Mouse (Mus musculus) regulatory T cell (primary cell): ENCODE measurements around the gene Stap2.

Experiments
- in situ Hi-C: fragments of 300-600 bp; cut with MboI, MseI; formaldehyde crosslinking; loops from one replicate; pipeline ENCODE4 v1.15.1; 2025; ENCODE audit warnings: high pct_unique_total_duplicates

Gene Stap2

DNA sequence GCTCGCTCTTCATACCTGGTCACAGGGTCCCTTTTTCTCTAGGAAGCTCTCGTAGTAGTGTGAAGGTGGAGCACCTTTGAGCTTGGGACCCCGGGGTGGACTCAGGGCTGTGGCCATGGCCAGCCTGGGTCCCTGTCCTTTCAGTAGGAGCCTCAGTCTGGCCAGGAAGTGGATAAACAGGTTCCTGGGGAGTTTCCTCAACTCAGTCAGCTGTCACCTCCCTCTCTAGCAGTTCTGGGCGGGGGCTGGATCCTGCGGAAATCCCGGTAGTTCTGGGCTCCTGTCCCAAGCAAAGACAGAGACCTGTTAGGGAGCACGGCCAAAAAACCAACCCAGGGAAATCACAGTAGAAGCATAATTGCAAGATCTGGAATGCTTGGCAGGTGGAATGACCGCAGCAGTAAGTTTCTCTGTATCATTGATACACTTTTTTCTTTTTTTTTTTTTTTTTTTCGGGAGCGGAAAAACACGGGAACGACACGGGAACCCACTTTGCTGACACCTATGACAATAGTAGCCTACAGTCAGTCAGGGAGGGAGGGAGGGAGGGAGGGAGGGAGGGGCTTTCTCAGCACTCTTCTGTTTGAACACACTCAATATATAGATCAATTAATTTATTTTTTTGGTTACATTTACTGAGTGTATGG, at the start of gene Stap2, which contains the start of gene Mpnd:
Stap2 (minus strand) TSS at position 170 of the 647 bp plus-strand sequence.
Mpnd (plus strand) TSS at position 297 of the 647 bp plus-strand sequence.
- in situ Hi-C loops: loop anchor here (5.0 kb wide), 2 partner anchors 1387 to 1863 kb away; no protein-coding TSS in a partner anchor

- in situ Hi-C loops: no loop called here
Measured at GRCm38 (mm10) chr17:56054938-56055337, 49.6 kb upstream of the Stap2 start.

- in situ Hi-C loops: no loop called here
Measured at GRCm38 (mm10) chr17:56051369-56051768, 46.0 kb upstream of the Stap2 start.

GRCm38 (mm10) chr17:56040857-56041163, 35.4 kb upstream of the Stap2 start:
- in situ Hi-C loops: loop anchor here (10.0 to 25.0 kb wide), 2 partner anchors 544 to 1246 kb away; partner anchors contain the start of genes Safb, Safb2 and Vav1

DNA sequence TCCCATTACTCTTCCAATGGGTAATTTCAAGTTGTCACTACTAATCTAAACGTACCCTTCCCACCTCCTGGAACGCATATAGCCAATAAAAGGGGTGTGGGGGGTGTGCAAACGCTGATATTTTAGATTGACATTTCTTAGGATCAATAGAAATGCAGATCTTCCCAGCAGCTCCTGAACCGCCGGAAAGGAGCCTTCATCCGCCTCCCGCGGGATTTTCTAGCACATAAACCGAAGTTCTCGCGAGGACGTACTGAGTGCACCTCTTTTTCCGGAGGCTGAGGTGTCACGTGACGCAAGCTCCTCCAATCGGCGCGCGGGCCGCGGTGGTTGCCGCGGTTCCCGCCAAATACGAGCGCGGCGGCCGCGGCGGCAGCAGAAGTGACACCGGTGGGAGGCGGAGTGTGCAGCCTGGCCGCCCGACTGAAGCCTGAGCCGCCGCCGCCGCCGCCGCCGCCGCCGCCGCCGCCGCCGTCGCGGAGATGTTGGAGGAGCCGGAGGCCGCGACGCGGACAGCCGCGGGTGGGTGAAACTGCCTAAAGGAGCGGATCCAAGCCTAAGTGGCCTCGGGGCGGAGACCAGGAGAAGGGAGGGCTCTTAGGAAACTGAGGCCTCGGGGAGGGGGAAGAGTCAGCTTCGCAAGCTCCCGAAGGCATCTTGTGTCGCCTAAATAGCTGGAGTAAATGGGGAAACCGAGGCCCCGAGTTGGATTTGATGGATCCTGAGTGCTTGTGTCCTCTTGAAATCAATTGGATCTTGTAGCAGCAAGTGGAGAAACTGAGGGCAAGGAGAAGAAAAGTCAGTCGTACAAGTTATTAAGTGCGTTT, 34.9 kb upstream of the Stap2 start, which contains the start of gene Chaf1a:
Chaf1a (plus strand) TSS at position 410 of the 827 bp plus-strand sequence.
- in situ Hi-C loops: loop anchor here (10.0 to 25.0 kb wide), 2 partner anchors 545 to 1247 kb away; partner anchors contain the start of genes Safb, Safb2 and Vav1

DNA sequence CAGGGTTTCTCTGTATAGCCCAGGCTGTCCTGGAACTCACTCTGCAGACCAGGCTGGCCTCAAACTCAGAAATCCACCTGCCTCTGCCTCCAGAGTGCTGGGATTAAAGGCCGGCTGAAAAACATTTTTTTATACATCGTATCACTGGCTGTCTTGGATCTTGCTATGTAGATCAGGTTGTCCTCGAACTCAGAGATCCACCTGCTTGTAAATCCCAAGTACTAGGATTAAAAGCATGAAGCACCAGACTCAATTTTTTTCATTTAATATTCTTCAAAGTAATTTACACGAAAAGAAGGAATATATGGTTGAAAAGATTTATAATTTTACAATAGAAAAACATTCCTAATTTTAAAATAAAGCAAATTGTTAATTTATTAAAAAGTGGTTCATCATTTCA, 34.0 kb upstream of the Stap2 start:
- in situ Hi-C loops: loop anchor here (25.0 kb wide), 1 partner anchor 1248 kb away; the partner anchor contains the start of gene Vav1

GRCm38 (mm10) chr17:56038583-56039261, 33.3 kb upstream of the Stap2 start:
- in situ Hi-C loops: loop anchor here (25.0 kb wide), 1 partner anchor 1249 kb away; the partner anchor contains the start of gene Vav1

- in situ Hi-C loops: loop anchor here (25.0 kb wide), 1 partner anchor 1250 kb away; the partner anchor contains the start of gene Vav1
Measured at GRCm38 (mm10) chr17:56036901-56037287, 31.5 kb upstream of the Stap2 start.

GRCm38 (mm10) chr17:56036176-56036900, 31.0 kb upstream of the Stap2 start, which contains the start of gene Sh3gl1:
TSS of gene Sh3gl1 (minus strand) at chr17:56036635.
- in situ Hi-C loops: loop anchor here (25.0 kb wide), 1 partner anchor 1251 kb away; the partner anchor contains the start of gene Vav1

DNA sequence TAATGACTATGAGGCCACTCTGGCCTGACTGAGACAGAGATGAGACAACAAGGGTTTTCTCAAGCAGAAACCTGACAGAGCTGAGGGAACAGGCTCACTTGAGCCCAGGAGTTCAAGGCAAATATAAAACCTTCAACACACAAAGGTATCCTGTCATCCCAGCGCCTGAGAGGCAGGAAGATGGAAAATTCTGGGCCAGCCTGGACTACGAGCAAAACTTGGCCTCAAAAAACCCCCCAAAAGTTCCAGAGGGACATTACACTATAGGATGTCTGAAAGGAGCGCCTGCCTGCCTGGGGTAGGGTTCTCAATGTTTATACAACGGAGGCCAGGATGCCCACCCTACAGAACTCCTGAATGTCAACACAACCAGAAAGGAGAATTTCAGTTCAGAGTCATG, 29.8 kb upstream of the Stap2 start:
- in situ Hi-C loops: loop anchor here (25.0 kb wide), 1 partner anchor 1252 kb away; the partner anchor contains the start of gene Vav1

DNA sequence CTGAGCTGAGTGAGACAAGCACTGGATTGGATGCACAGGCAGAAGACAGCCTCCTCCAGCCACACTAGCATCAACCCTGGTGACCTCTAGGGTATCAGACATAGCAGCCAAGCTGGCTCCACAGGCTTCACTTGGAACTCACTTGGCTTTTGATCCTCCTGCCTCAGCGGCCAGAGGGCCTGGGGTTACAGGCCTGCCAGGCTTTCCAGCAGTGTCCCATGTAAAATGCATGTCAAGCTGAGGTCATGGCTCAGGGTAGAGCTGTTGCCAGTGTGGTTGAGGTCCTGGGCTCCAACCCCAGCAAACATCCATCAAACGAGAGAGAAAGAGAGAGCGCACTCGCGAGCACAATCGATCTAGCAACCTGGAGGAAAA, 29.3 kb upstream of the Stap2 start:
- in situ Hi-C loops: loop anchor here (25.0 kb wide), 1 partner anchor 1253 kb away; the partner anchor contains the start of gene Vav1

GRCm38 (mm10) chr17:56034040-56034725, 28.8 kb upstream of the Stap2 start:
- in situ Hi-C loops: loop anchor here (25.0 kb wide), 1 partner anchor 1253 kb away; the partner anchor contains the start of gene Vav1

DNA sequence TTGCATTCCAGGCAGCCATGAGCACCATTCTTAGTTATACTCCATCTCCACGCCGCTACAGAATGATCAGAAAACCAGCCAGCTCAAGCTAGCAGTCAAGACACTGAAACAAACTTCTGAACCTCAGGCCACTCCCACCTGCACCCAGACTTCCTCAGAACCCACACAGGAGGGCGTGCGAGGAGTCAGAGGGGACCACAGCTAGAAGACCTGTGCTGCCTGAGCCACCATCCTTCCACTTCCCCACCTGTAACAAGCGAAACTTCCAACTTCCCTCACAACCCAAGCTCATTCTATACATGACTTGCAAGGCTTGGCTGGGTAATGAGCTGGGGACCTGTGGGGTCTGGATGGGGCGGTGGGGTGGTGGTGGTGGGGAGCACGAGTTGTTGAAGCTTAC, 27.4 kb upstream of the Stap2 start:
- in situ Hi-C loops: loop anchor here (25.0 kb wide), 1 partner anchor 1254 kb away; the partner anchor contains the start of gene Vav1

DNA sequence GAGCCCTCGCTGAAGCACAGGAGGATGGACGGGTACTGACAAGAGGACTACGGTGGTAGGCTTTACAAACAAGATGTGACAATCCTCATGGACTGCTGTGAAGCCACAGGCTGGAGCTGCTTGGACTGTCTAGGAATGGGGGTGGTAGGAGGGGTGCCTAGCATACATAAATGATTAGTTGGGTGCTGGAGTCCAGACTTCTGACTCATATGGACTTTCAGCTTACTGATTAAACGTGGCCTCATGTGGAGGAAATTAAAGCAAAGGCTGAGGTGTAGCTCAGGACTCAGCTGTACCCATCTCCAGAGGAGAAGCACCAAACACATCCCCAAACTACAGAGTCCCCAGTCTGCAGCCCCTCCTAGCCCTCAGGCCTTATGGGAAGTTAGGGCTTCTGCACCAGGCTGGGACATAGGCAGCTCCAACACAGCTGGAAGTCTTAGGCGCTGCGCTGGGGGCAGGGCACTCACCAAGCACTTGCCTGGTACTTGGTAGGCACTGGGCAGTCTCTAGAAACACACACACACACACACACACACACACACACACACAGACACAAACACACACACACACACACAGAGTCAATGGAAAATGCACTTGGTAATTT, 26.8 kb upstream of the Stap2 start:
- in situ Hi-C loops: loop anchor here (25.0 kb wide), 1 partner anchor 1255 kb away; the partner anchor contains the start of gene Vav1

GRCm38 (mm10) chr17:56031431-56031830, 26.0 kb upstream of the Stap2 start:
- in situ Hi-C loops: loop anchor here (25.0 kb wide), 1 partner anchor 1256 kb away; the partner anchor contains the start of gene Vav1

GRCm38 (mm10) chr17:56030919-56031318, 25.5 kb upstream of the Stap2 start:
- in situ Hi-C loops: loop anchor here (25.0 kb wide), 1 partner anchor 1256 kb away; the partner anchor contains the start of gene Vav1

DNA sequence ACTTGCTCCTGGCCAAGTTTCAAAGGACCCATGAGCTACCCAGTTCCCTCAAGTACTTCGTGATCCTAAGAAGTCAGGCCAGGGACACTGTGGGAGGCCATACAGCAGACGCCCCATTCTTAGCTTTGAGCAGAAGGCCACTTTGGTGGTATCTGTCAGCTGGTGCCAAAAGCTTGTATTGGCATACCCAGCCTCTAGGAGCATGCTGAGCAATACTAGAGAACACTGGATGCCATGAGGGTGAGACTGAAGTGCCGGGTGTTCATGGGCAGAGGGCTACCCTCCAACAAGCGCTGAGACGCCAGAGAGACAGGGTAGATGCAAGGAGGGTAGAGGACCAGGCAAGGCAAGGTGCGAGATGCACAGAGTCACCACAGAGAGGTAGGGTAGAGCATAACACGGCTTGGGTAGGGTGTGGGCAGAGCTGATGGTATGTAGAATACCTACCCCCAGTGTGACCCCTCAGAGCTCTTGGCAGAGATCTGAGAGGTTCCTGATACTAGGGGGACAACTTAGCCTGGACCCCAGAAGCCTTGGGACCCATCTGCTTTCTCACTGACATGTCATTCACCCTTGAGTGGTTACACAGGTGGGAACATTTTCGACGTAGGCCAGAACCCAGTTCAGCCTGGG, 25.0 kb upstream of the Stap2 start:
- in situ Hi-C loops: loop anchor here (25.0 kb wide), 1 partner anchor 1257 kb away; the partner anchor contains the start of gene Vav1

- in situ Hi-C loops: loop anchor here (25.0 kb wide), 1 partner anchor 1259 kb away; the partner anchor contains the start of gene Vav1
Measured at GRCm38 (mm10) chr17:56027801-56028441, 22.5 kb upstream of the Stap2 start.
